Comparison of ENCODE assay signal across 7 mouse cellular contexts in genomic region chrX:150709416-150709815, GRCm38 (mm10). TPM values are rescaled to one million over a fixed set of nuclear protein-coding genes. Genes with fewer than 3 reads are reported as not detected.
DNase-seq lines count a peak whose midpoint lies in the region.

No protein-coding gene starts in this region.

- peak; percentile 40 for DNase-seq in kidney, postnatal 10 days
- DNase-seq in kidney, adult 11 months, result no peak
- DNase-seq in MEL-GATA-1-ER (ENCODE audit: extremely low read depth, low read depth), result peak; percentile 33
- peak; percentile 7 for DNase-seq in adrenal gland, adult 8-10 months
- DNase-seq in gastrocnemius, postnatal 10 days, result peak; percentile 14
- DNase-seq in lung, postnatal 36 days, result peak; percentile 14
- no peak for DNase-seq in spleen, adult 12 weeks (ENCODE audit: low spot score)

RNA-seq across cellular contexts. Expression of gene Tro, which starts 52.0 kb away (rescaled TPM):
- 10 to 100 TPM in 3 of 4 experiments, 1 to 10 TPM in 1; 8.5 to 14.9 (median 12.2) TPM for total RNA-seq in adrenal gland, adult 8-10 months (2022)
- total RNA-seq in gastrocnemius, postnatal 10 days (2021), result 1 to 10 TPM; 2.5 to 5.1 TPM

Comparison
In these comparisons a context has a peak if more than half of its experiments do, and no peak if none do; other contexts are left out.
1. DNase-seq: peak in kidney, postnatal 10 days (single experiment), MEL-GATA-1-ER (single experiment), adrenal gland, adult 8-10 months (single experiment), gastrocnemius, postnatal 10 days (single experiment) and lung, postnatal 36 days (single experiment); none in kidney, adult 11 months (single experiment) and spleen, adult 12 weeks (single experiment).